Mouse (Mus musculus) c-Kit-positive CD71-positive TER-119-negative erythroid progenitor cells, embryonic 14.5 days (primary cell): ENCODE data around the gene Tex47.

Source experiments
- DNase-seq: peaks from one replicate; pipeline ENCODE4 v3.0.0-alpha.2; 2013; ENCODE audit warnings: low read depth

Gene Tex47

GRCm38 (mm10) chr5:7303819-7304218 is at the start of gene Tex47:
Gene Tex47, plus strand, starts transcription at chr5:7304119.
- no peak for DNase-seq

GRCm38 (mm10) chr5:7276659-7277455 is 27.1 kb upstream of the Tex47 start:
- DNase-seq = no peak

- no peak for DNase-seq
Observed at GRCm38 (mm10) chr5:7284336-7284735, 19.6 kb upstream of the Tex47 start.

- no peak for DNase-seq
Observed at GRCm38 (mm10) chr5:7302969-7303368, 950 bp upstream of the Tex47 start.

- DNase-seq = no peak
Observed at GRCm38 (mm10) chr5:7325594-7325993, 21.7 kb downstream of the Tex47 start.

- DNase-seq = no peak
Observed at GRCm38 (mm10) chr5:7344145-7345010, 40.5 kb downstream of the Tex47 start, which contains the start of gene Zfp804b. Gene Zfp804b, minus strand, starts transcription at chr5:7344756.

GRCm38 (mm10) chr5:7345011-7345389 is 41.1 kb downstream of the Tex47 start:
- no peak for DNase-seq
